Mouse (Mus musculus) cerebellum, postnatal 25 days (tissue): ENCODE measurements around the gene Foxd1.

Experiments
- DNase-seq, 2 experiments: peaks; one replicate each; pipeline ENCODE4 v3.0.0; 2021; ENCODE audit warnings: mixed read lengths in 2 of 2

Gene Foxd1

GRCm38 (mm10) chr13:98390771-98391634 is 37.0 kb downstream of the Foxd1 start:
- peak; percentile 6 to 19 for DNase-seq

GRCm38 (mm10) chr13:98391635-98391990 is 37.6 kb downstream of the Foxd1 start:
- DNase-seq: no peak

- no peak for DNase-seq
These were observed 38.0 kb downstream of the Foxd1 start for GRCm38 (mm10) chr13:98392031-98392430.

- peak in 1 of 2 experiments; percentile 9 for DNase-seq
These were observed 39.5 kb downstream of the Foxd1 start for GRCm38 (mm10) chr13:98393356-98394070.
